Mouse (Mus musculus) large intestine, adult 2 months (tissue): ENCODE data around the gene Trmu. TPM values are rescaled to one million over a fixed set of nuclear protein-coding genes. Genes with fewer than 3 reads are reported as not detected.
A peak's percentile ranks its signal among the peaks of the same experiment; 100 is the strongest.
"Not testable (repeated sequence)": the region's sequence is repeated elsewhere in the genome, so short reads cannot be mapped to it uniquely, and the experiment has no call there.

Experiments
- DNase-seq: peaks from one replicate; pipeline ENCODE4 v3.0.0-alpha.2; 2012; ENCODE audit warnings: low read depth, low spot score
- WGBS: fragments of 180-500 bp; shearing (Covaris S2); methylation state at CpG from one replicate; pipeline ENCODE4 v1.1.7; 2018; 5-methylcytosine and 5-hydroxymethylcytosine counted together
- polyA plus RNA-seq: library from polyadenylated mRNA; depleted of rRNA; stranded (reverse); fragments of >200 nt; gene quantifications from 2 replicates; pipeline ENCODE4 v1.2.3, GENCODE M21; 2012; rRNA removed

Gene Trmu
- 15.4 and 17.6 TPM in 2 replicates for polyA plus RNA-seq

- DNase-seq, result peak; percentile 55
Observed at GRCm38 (mm10) chr15:85878848-85879497, at the start of gene Trmu. Gene Trmu, plus strand, starts transcription at chr15:85879312.

GRCm38 (mm10) chr15:85829470-85829869, 49.6 kb upstream of the Trmu start:
- peak; percentile 42 for DNase-seq
- 42% methylated on average over 5 of the region's 5 CpGs for WGBS

More at GRCm38 (mm10) chr15:85878848-85879497, at the start of gene Trmu:
- WGBS, result under 1% methylated on average over 49 of the region's 50 CpGs

DNA sequence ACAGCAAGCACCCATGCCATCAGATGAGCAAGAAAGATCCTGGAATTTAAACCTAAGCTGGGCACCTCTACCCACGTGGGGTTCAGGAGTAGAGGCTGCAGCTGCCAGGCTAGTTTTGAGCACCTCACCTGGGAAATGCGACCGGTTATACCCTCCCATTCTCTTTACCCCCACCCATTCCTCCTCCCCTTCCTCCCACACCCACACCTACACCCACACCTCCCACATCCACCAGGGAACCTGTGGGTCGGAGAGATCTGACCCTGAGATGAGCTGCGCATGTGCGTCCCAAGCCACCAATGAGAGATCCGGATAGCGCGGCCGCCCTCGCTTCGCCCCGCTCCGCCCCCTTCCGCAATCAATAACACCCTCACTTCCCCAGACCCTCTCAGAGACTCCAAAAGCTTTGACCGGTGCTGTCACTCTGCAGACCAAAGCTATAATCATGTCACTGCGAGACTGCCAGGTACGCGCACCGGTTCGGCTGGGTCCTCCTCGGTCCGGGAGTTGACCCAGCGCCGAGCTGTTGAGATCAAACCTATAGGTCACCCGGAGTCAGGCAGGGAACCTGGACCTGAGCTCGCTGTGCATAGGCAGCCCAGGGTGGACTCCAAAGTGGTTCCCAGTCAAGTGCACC, 47.0 kb upstream of the Trmu start, which contains the start of gene Ttc38:
Ttc38 (plus strand) TSS at position 353 of the 637 bp plus-strand sequence.
- peak; percentile 80 for DNase-seq
- under 1% methylated on average over 27 of the region's 27 CpGs for WGBS

DNA sequence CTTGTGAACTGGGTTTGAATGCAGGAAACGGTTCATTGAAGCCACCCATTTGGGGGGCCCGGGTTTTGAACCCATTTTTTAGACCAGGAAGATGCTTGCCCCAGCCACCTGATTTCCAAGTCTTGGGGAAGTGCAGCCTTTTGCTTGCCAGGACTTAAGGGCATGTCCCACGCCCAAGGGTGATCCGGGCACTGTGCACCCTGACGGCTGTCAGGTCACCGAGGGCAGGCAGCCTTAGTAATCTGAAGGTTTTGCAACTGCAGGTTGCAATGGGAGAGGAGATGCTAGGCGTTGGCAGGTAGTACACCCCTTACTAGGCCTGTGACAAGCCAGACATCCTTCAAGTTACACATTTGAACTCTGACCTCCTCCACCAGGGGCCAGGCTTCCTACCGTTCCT, 46.5 kb upstream of the Trmu start:
- 23% methylated on average over 8 of the region's 8 CpGs for WGBS
- no peak for DNase-seq

GRCm38 (mm10) chr15:85835335-85835734, 43.8 kb upstream of the Trmu start:
- 69% methylated on average over 3 of the region's 3 CpGs for WGBS
- no peak for DNase-seq

DNA sequence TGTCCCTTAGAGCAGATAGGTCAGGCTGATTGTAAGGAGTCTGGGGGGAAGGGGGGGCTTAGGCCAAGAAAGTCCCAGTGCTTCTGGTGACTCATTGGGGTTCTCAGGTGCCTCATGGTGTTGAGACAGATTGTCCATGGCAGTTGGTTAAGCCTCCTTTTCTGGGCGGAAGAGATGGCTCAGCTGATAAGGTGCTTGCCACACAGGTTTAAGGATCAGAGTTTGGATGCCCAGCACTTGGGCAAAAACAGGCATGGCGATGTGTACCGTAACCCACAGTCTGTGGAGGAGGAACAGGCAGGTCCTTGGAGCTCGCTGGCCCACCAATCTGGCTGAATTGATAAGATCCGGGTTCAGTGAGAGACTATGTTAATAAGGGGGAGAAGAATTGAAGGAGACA, 42.2 kb upstream of the Trmu start:
- 86% methylated on average over 5 of the region's 5 CpGs for WGBS
- DNase-seq, result no peak

DNA sequence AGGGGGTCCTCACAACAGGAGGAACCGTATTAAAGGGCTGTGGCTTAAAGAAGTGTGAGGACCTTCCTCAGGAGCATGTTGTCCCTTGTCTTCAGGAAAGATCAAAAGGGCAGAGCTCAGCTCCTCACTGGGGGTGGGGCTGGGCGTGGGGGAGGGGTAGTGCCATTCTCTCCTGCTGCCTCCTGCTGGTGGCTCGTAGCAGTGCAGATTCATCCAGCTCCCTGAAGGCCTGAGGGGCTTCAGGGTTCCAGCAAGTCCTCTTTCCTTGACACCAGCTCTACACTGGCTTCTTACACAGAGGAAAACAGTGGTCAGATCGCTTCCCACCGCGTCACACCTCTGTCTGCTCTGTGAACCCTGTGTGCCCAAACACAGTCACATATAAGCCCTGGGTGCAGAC, 38.1 kb upstream of the Trmu start:
- no peak for DNase-seq
- 57% methylated on average over 6 of the region's 6 CpGs for WGBS

DNA sequence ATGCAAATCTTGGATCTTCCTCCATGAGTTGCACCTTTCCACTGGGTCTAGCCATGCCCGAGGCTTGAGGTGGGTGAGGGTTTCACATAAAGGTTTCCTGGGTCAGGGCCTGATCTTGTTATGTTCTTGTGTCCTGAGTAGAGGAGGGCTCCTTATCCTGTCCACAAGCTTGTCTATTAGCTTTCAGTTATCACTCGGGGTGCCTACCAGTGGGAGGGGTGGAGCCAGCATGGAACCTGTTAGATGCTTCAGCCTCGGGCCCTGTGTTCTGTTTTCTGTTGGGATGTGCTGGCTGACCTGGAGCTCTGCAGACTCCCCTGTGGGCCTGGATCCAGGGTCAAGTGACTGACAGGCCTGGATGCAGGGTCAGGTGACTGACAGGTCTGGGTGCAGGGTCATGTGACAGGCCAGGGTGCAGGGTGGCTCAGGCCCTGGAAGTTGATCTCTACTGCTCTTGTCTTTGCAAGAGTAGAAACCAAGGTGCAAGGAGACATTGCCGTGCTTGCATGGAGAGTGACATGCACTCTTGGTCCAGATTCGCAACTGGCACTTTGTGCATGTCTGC, 37.2 kb upstream of the Trmu start:
- whole genome bisulfite sequencing, result 86% methylated on average over 5 of the region's 5 CpGs
- no peak for DNase-seq

GRCm38 (mm10) chr15:85845071-85845470, 34.0 kb upstream of the Trmu start:
- DNase-seq, result no peak

DNA sequence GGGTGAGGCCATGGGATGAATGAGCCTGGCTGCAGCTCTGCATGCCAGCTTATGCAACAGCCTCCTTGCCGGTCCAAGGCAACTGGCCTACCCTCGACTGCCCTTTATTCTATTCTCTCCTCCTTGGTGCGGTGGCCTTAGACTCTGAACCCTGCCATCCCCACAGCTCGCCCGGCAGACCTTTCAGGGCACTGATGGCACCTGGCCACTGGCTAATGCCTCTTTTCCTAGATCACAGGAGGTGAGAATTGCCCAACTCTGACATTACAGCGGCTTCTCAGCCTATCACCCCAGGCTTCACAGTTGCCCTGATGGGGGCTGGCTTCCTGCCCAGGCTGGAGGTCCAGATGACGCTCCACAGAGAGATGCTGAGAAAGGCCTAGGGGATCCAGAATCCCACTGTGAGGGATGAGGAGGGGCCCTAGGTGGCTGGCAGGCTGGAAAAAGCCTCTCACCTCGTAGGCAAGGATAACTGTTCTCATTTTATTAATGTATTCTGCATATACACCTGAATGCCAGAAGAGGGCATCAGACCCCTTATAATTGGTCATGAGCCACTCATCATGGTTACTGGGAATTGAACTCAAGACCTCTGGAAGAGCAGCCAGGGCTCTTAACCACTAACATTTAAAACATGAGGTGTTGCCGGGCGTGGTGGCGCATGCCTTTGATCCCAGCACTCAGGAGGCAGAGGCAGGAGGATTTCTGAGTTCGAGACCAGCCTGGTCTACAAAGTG, 27.3 kb upstream of the Trmu start:
- 87% methylated on average over 12 of the region's 12 CpGs for WGBS
- no peak for DNase-seq

- no peak for DNase-seq
Observed at GRCm38 (mm10) chr15:85858980-85859489, 20.1 kb upstream of the Trmu start.

DNA sequence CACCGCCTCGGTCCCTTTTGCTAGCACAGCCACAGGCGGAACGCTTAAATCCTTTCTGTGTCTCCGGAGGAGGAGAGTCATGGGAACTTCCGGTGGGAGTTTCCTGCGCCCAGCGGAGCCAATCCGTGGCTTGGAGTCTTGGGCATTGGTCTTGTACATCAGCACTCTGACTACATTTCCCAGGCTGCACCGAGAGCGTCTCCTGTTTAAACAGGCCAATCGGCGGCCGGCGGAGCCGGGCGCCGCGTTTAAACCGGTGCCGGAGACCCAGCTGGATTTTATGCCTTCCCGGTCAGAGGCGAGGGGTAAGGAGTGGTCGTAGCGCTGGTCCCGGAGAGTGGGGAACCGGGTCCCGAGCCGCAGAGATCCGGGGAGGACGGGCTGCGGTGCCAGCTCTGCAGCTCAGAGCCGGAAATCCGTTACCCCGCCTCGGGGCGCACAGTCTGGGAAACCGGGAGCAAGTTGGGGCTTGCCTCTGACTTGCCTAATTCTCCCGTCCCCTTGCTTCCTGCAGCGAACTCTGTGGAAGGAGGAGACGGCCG, 19.6 kb upstream of the Trmu start, which contains the start of gene Gtse1:
Gtse1 (plus strand) TSS at position 256 of the 542 bp plus-strand sequence.
- under 1% methylated on average over 42 of the region's 42 CpGs for WGBS

More at GRCm38 (mm10) chr15:85858980-85859489, 20.1 kb upstream of the Trmu start:
- WGBS, result 7% methylated on average over 15 of the region's 15 CpGs

GRCm38 (mm10) chr15:85865913-85866312, 13.2 kb upstream of the Trmu start:
- WGBS, result 89% methylated on average over 7 of the region's 7 CpGs
- not testable (repeated sequence) for DNase-seq

More for the DNA sequence above, 19.6 kb upstream of the Trmu start, which contains the start of gene Gtse1:
- peak; percentile 95 for DNase-seq

DNA sequence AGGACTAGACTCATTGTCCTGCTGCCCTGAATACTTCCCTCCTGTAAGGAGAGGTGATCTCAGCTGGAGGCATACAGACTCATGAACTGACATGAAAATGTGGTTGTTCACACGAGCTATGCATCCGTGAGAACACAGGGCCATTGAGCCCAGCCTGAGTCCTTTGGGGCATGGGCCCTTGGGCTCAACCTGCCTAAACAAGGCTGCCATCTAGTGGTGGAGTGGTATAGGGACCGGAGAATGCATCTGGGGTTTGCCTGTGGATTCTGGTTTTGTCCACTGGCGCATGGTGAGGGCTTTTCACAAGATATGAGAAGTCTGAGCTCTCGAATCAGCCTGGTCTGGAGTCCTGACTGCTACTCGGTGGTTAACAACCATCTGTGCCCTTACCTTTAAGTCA, 11.4 kb upstream of the Trmu start:
- 40% methylated on average over 6 of the region's 6 CpGs for WGBS
- no peak for DNase-seq

GRCm38 (mm10) chr15:85877336-85877735, 1.8 kb upstream of the Trmu start:
- WGBS, result 95% methylated on average over 7 of the region's 7 CpGs

DNA sequence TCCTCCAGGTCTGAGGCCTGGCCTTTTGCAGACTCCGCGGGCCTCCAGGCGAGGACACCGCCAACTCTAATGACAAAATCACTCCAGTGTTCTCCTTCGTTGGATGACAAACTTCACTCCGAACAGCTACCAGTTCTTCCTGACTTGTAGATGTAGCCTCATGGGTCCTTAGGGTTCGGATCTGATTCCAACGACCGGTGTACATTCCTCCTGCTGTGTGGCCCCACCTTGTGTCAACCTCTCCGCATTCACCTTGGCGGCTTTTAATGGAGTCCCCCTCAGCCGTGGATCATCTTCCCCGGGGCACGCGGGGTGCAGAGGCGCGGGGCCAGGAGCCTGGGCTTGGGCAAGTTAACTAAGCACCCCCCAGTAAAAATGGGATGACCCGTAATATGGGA, 385 bp downstream of the Trmu start:
- WGBS, result under 1% methylated on average over 18 of the region's 18 CpGs
- no peak for DNase-seq

More at GRCm38 (mm10) chr15:85877336-85877735, 1.8 kb upstream of the Trmu start:
- no peak for DNase-seq

DNA sequence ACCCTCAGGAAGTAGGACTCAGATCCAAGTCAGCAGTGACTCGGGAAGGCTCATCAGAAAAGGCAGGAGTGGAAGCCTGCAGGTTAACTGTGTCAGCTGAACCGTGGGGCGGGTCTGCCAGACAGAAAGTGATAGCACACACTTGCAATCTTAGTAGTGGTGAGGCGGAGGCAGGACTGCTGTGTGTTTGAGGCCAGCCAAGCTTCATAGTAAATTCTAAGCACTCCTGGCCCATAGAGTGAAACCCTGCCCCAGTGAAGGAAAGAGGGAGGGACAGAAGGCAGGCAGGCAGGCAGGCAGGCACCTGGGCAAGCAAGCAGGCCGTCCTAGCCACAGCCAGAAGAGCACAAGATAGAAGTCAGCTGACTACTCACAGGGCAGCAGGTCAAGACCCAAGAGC, 6.5 kb downstream of the Trmu start:
- WGBS, result 80% methylated on average over 5 of the region's 5 CpGs
- DNase-seq, result no peak

DNA sequence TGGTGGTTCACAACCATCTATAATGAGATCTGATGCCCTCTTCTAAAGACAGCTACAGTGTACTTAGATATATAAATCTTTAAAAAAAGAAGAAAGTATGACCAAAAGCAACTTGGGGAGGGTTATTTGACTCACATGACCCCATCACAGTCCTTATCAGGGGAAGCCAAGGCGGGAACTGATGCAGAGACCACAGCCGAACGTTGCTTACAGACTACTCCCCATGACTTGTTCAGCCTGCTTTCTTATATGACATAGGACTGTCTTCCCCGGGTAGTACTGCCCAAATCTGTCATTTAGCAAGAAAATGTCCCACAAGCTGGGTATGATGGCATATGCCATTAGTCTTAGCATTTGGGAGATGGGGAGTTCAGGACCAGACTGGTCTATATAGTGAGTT, 10.1 kb downstream of the Trmu start:
- WGBS, result 91% methylated on average over 4 of the region's 4 CpGs
- no peak for DNase-seq

- DNase-seq, result no peak
- WGBS, result 65% methylated on average over 10 of the region's 10 CpGs
Observed at GRCm38 (mm10) chr15:85891971-85892370, 12.9 kb downstream of the Trmu start.
